8 mouse cellular contexts compared by ENCODE assay signal in genomic region chr8:122162992-122163391, GRCm38 (mm10).
DNase-seq lines count a peak whose midpoint lies in the region; ATAC-seq and TF ChIP-seq lines count a peak whose summit lies in the region.

No protein-coding gene starts in this region.

- TF ChIP-seq CTCF in CH12.LX (conservative IDR thresholded peaks at IDR 0.05 in 1 of 2, IDR thresholded peaks at IDR 0.05 in 1 of 2; ENCODE audit: low read depth in 2 of 2, low read length in 2 of 2): peak; percentile 47 to 81
- peak; percentile 84 for TF ChIP-seq CTCF in heart, adult 2 months (IDR thresholded peaks at IDR 0.05)
- peak; percentile 64; the same call in 1 of the 2 replicates for TF ChIP-seq CTCF in spleen, adult 2 months (IDR thresholded peaks at IDR 0.05; ENCODE audit: extremely low read depth, insufficient read depth, insufficient read length, insufficient replicate concordance)

- H3K9ac ChIP-seq in CH12.LX (ENCODE audit: insufficient read depth, low read depth): no peak overlapping the region
- H3K9ac ChIP-seq in heart, adult 2 months (ENCODE audit: low read depth, low read length): no peak overlapping the region

- H3K36me3 ChIP-seq in CH12.LX (replicated peaks in 1 of 2; ENCODE audit: control insufficient read depth in 1 of 2, insufficient read depth in 1 of 2, low read length in 1 of 2): no peaks in the 10 kb centered on the region
- no peaks in the 10 kb centered on the region for H3K36me3 ChIP-seq in heart, adult 2 months (ENCODE audit: control insufficient read depth, insufficient read depth, low read length)
- H3K36me3 ChIP-seq in spleen, adult 2 months (ENCODE audit: control insufficient read depth, insufficient read depth, low read length): no peaks in the 10 kb centered on the region

- no peak for TF ChIP-seq POLR2A in CH12.LX (IDR thresholded peaks at IDR 0.05; ENCODE audit: low read depth, low read length)
- no peak for TF ChIP-seq POLR2A in heart, adult 2 months (IDR thresholded peaks at IDR 0.05; ENCODE audit: insufficient read depth, low read depth, low read length)
- TF ChIP-seq POLR2A in spleen, adult 2 months (IDR thresholded peaks at IDR 0.05; ENCODE audit: low read depth, low read length): no peak

- DNase-seq in CH12.LX (ENCODE audit: extremely low read depth): peak; percentile 51
- peak; percentile 18 for DNase-seq in T-cell, adult 2 months (ENCODE audit: low spot score)
- peak; percentile 88 to 93 for DNase-seq in cerebellum, postnatal 25 days
- DNase-seq in heart, adult 2 months: peak; percentile 58 to 86
- DNase-seq in layer of hippocampus, adult 18-20 months (ENCODE audit: low spot score in 2 of 2): peak; percentile 55 to 62
- DNase-seq in lung, postnatal 36 days: peak; percentile 77
- DNase-seq in spleen, adult 2 months (ENCODE audit: low read depth in 1 of 2, low spot score in 2 of 2): peak in 1 of 2 experiments; percentile 46

- H3K4me1 ChIP-seq in CH12.LX (ENCODE audit: control insufficient read depth in 1 of 2, insufficient read depth in 2 of 2): peaks cover 19 to 28% of the 10 kb centered on the region in 2 experiments
- H3K4me1 ChIP-seq in heart, adult 2 months (ENCODE audit: control insufficient read depth, insufficient read depth, low read length): peaks cover 3% of the 10 kb centered on the region
- H3K4me1 ChIP-seq in spleen, adult 2 months (ENCODE audit: control insufficient read depth, insufficient read depth, insufficient read length): no peaks in the 10 kb centered on the region

- peak; percentile 48 for TF ChIP-seq RAD21 in CH12.LX (IDR thresholded peaks at IDR 0.05; ENCODE audit: low read depth, low read length)

- no peaks in the 10 kb centered on the region for H3K79me2 ChIP-seq in CH12.LX (replicated peaks; ENCODE audit: control insufficient read depth, extremely low read depth, insufficient read depth, poor library complexity, severe bottlenecking)
- H3K79me2 ChIP-seq in heart, adult 2 months (replicated peaks; ENCODE audit: control insufficient read depth, insufficient read depth, low read length): no peaks in the 10 kb centered on the region

- intact Hi-C loops in heart, adult 2 months (cut with DNase I): loop anchor here (1.0 to 5.0 kb wide), 2 partner anchors 67 to 94 kb away; no protein-coding TSS in a partner anchor

- ATAC-seq in activated CD4-positive, CD25-positive, alpha-beta regulatory T cell, adult 4 months: no peak

- H3K4me2 ChIP-seq in CH12.LX (ENCODE audit: insufficient read depth, low read depth, poor library complexity, severe bottlenecking): no peak overlapping the region

- WGBS in heart, adult 2 months: 40% methylated on average over 8 of the region's 8 CpGs
- WGBS in spleen, adult 2 months: 44% methylated on average over 8 of the region's 8 CpGs

- H3K9me3 ChIP-seq in CH12.LX (replicated peaks; ENCODE audit: low read length): no peaks in the 10 kb centered on the region

- H3K27ac ChIP-seq in CH12.LX (ENCODE audit: insufficient read depth, low read depth): no peak overlapping the region
- no peak overlapping the region for H3K27ac ChIP-seq in heart, adult 2 months
- H3K27ac ChIP-seq in spleen, adult 2 months (ENCODE audit: insufficient read depth, low read length): no peak overlapping the region

- no peak overlapping the region for H3K4me3 ChIP-seq in CH12.LX (replicated peaks in 1 of 3; ENCODE audit: low read depth in 2 of 3, low read length in 2 of 3, poor library complexity in 1 of 3)
- H3K4me3 ChIP-seq in heart, adult 2 months: no peak overlapping the region
- no peak overlapping the region for H3K4me3 ChIP-seq in spleen, adult 2 months (ENCODE audit: extremely low read depth, insufficient read depth, insufficient read length)

- peaks cover 33% of the 10 kb centered on the region for H3K27me3 ChIP-seq in CH12.LX (replicated peaks)
- H3K27me3 ChIP-seq in heart, adult 2 months (ENCODE audit: control insufficient read depth, insufficient read depth, low read length): no peaks in the 10 kb centered on the region
- no peaks in the 10 kb centered on the region for H3K27me3 ChIP-seq in spleen, adult 2 months (ENCODE audit: control insufficient read depth, insufficient read depth, low read length)

- dilution Hi-C loops in CH12.LX (cut with MboI; ENCODE audit: extremely low pct_ligation_motif_present, extremely low pct_unique_long_range_greater_than_20kb, low sequenced_read_pairs): no loop called here

- no peak for TF ChIP-seq EP300 in CH12.LX (IDR thresholded peaks at IDR 0.05; ENCODE audit: low read length)
- no peak for TF ChIP-seq EP300 in heart, adult 2 months (IDR thresholded peaks at IDR 0.05; ENCODE audit: insufficient read depth, low read depth, low read length)

- in situ Hi-C loops in CH12.LX (cut with MboI; ENCODE audit: low pct_ligation_motif_present, low pct_unique_long_range_greater_than_20kb, low sequenced_read_pairs): loop anchor here (5.0 kb wide), 1 partner anchor 89 kb away; no protein-coding TSS in a partner anchor

TF ChIP-seq in CH12.LX, 34 proteins besides CTCF, POLR2A, EP300 and RAD21:
- TF ChIP-seq MAX (IDR thresholded peaks at IDR 0.05; ENCODE audit: low read length) (no peak), ZKSCAN1 (IDR thresholded peaks at IDR 0.05; ENCODE audit: borderline replicate concordance, low read depth, low read length) (no peak), SMC3 (IDR thresholded peaks at IDR 0.05; ENCODE audit: low read depth, low read length) (peak; percentile 79), ELF1 (IDR thresholded peaks at IDR 0.05; ENCODE audit: low read depth, low read length) (no peak), ZC3H11A (IDR thresholded peaks at IDR 0.05; ENCODE audit: low read depth, low read length) (no peak), MXI1 (IDR thresholded peaks at IDR 0.05; ENCODE audit: low read depth, low read length) (no peak), NELFE (IDR thresholded peaks at IDR 0.05; ENCODE audit: low read depth, low read length) (no peak)
